Mouse (Mus musculus) cerebellum, adult 18-20 months (tissue): ENCODE data around the gene Ppp1r3d.
A peak's percentile ranks its signal among the peaks of the same experiment; 100 is the strongest.

ENCODE experiments used
- DNase-seq, 2 experiments: peaks; one replicate each; pipeline ENCODE4 v3.0.0; 2021

The Ppp1r3d gene

DNA sequence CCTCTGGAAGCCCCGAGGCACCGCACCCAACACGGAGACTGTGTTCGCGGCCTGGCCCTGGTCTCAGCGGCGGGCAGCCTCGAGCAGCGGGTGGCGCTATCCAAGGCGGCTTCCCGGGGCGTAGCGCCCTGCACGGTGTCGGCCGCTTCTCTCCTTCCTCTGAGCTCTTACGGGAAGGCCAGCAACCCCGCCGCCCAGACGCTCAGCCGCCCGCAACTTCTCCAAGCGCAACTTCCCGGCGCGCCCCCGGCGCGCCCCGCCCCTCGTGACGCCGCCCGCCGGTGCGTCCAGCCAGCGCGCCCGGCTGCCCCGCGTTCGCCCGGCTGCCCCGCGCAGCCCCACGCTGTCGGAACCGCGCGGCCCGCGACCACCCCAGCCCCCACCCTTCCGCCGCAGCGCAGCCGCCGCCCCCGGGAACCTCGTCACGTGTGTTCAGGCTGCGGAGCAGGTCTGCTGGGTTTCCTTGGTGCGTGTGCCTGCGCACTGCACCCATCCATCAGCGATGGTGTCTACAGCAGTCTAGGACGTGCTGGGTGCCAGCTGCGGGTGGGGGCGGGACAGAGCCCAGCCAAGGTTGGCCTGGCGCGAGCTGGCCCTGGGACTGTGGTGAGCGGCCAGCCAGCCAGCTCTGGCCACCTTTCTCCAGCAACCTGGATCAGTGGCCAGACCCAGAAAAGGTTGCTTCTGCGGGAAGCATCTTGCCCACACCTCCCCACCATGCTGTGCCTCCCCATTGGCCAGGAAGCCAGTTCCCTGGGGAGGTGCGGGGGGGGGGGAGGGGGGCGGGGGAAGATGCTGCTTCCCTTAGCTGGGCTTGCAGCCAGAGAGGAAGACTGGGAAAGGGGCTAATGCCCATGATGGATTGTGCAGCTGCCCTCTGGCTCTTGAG is at the start of gene Ppp1r3d, which contains the start of gene Fam217b:
Gene Ppp1r3d (minus strand): TSS at position 212 of the 889 bp plus-strand sequence.
Gene Fam217b (plus strand): TSS at position 264 of the 889 bp plus-strand sequence.
- peak; percentile 32 to 46 for DNase-seq

DNA sequence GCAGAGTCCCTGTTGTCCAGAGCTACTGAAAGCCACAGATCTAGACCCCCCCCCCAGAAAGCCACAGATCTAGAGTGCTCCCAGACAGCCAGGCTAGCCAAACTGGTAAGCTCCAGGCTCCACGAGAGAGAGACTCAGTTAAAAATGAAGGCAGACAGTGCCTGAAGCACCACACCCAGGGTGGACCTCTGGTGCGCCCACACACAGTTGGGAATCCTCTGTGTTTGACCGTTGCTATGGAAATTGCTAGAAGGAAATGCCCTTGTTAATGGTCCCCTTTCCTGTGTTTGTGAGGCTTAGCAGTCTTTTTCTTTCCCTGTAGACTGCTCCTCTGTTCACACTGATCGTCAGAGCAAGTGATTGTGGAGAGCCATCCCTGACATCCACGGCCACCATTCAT is 46.1 kb upstream of the Ppp1r3d start:
- no peak for DNase-seq

- no peak for DNase-seq
Measured at GRCm38 (mm10) chr2:178457414-178457813, 43.1 kb upstream of the Ppp1r3d start.

DNA sequence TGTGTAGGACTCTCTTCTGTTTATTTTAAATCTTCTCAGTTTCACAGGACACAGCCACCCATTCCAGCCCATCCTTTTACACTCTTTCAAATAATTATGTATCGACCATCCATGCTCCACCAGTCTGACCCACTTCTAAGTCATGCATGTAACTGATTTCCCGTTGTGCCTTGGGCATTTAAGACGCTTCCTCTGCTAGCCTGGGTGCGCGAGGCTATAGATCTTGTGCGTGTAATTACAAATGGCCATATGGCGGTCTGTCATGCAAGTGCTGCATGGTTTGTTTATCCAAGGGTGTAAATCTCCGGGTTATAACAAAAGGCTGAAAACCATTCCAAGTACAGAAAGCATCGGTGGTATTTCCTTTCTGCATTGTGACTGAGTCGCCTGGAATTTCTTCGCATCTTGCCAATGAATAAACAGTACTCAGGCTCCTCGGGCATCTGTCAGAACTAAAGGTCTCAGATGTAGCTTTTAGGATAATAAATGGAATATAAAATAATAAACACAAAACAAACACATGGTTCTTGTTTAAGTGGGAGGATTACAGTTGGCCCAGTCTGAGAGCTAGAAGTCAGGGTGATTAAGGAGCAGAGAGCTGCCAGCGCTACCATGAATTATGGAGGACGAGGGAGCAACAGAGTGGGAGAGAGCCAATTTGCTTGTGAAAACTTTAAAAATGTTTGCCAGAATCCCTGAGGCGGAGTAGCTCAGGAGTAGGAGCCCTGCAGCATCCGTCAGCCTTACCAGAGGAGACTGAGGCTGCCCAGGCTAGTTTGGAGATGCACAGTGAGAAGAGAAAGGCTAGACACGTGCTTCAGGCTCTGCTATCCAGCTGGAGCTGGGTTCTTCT is 40.6 kb upstream of the Ppp1r3d start:
- DNase-seq, result no peak

GRCm38 (mm10) chr2:178450961-178451360 is 36.7 kb upstream of the Ppp1r3d start:
- DNase-seq, result no peak

DNA sequence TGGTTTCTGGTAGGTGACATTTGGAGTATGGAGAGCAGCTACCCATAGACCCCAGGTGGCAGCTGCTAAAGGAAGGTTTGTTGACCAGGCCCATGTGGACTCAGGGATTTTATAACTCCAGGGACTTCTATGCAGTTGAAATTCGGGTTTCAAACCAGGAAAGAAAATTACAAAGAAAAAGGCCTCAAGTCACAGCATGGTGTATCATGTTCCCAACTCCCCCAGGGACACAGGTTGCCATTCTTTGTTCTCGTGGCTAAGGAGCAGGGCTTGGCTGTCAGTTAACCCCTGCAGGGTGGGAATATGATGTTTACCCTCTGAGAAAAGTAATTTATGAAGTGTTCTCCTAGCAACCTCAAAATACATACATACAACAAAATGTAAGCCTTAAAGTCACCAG is 36.0 kb upstream of the Ppp1r3d start:
- no peak for DNase-seq

DNA sequence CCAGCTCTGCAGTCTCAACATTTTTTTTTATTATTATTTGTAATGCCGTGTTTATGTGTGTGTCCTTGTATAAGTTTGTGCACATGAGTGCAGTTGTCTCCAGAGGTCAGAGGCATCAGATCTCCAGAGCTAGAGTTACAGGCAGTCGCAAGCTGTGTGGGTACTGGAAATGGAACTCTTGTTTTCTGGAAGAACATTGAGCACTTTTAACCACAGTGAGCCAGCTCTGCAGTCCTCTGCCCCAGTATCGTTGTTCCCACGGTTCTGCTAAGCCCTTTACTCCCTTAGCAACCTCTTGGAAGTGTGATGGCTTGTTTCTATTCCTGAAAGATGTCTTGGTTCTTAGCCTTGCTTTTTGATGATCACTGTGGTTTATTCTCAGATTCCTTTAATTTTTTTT is 35.1 kb upstream of the Ppp1r3d start:
- no peak for DNase-seq

DNA sequence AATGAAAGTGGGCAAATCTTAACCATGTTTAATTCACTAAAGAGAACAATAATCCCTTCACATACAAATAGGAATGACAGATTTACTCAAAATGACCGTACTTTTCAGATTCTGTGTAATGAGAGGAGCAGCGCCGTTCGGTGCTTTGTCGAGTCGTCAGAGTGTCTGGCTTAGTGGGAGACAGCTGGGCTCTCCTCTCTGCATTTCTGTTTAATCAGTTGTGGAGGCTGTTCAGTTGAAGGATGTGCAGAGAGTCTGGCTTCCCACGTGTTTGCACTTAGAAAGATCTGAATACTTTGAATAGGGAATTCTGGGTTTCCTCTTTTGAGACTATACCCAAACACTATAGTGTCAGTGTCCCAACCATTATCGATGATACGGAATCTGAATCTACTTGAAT is 23.0 kb upstream of the Ppp1r3d start:
- DNase-seq, result no peak

DNA sequence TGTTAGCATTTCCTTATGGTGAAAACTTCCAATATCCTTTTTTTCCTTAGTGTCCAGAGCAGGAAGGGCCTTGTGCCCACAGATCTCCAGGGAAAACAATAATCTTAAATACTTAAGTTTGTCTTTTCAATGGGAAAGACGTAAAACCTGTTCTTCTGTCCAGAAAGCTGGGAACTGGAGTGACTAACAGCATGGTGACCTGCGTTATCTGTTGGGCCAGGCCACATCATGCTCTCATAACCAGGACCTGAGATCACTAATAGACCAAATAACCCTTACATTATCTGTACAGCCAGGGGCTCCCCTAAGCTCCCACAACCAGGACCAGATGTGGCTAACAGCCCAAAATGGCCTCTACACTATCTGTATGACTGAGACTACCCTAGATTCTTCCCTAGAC is 19.6 kb upstream of the Ppp1r3d start:
- DNase-seq, result no peak

- DNase-seq, result no peak
Measured at GRCm38 (mm10) chr2:178433495-178433894, 19.2 kb upstream of the Ppp1r3d start.

DNA sequence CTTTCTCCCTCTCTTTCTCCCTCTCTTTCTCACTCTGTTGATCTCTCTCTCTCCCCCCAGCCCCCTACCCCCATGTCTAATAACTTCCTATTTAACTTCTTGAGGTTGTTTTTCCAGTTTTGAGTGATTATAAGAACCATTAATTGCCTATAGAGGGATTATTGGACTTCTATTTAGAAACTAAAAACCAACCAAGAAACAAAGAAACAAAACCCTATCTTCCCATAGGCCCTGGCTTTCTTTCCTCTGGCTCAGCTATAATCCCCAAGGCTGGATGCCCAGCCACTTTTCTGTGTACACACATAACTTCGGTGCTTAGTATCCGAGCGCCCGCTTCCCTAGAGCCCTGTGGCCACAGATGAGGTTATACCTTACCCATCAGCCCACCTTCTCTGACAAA is 16.0 kb upstream of the Ppp1r3d start, which contains the start of gene Cdh26:
Gene Cdh26 (plus strand): TSS at position 301 of the 400 bp plus-strand sequence.
- no peak for DNase-seq

- no peak for DNase-seq
Measured at GRCm38 (mm10) chr2:178429426-178429825, 15.2 kb upstream of the Ppp1r3d start.

DNA sequence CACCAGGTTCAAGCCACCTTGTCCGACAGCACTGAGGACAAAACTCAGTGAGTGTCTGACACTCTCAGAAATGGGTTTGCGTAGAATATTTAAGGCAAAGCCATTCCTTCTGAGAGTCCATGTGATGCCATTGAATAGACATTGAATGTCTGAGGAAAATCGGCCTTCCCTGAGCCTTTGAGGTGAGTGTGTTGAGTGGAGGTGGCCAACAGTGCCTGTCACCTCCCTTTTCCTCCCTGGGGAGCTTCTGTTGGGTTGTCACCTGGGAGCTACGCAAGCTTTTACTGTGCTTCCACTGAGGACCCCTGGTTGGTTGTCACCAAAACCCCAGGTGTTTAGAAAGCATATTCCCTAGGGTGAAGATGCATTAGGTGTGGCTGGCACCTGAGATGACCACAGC is 14.4 kb upstream of the Ppp1r3d start:
- DNase-seq, result no peak

GRCm38 (mm10) chr2:178428183-178428582 is 13.9 kb upstream of the Ppp1r3d start:
- no peak for DNase-seq

DNA sequence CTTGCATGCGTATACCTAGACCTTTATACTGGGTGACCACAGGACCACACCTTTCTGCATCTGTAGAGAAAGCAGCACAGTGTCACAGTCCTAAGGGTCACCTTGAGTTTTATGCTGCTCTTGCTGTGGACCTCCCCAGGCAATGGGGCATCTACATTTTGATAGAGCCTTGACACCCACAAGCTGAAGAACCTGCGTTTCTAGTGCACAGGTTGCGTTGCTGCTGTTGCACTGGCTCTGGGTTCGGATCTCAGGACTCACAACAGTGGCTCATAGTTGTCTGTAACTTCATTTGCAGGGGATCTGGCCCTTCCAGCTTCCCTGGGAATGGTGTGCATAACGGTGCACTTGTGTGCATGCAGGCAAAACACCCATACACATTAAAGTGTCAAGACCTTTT is 12.9 kb upstream of the Ppp1r3d start:
- DNase-seq, result no peak

GRCm38 (mm10) chr2:178426229-178426628 is 12.0 kb upstream of the Ppp1r3d start:
- no peak for DNase-seq

DNA sequence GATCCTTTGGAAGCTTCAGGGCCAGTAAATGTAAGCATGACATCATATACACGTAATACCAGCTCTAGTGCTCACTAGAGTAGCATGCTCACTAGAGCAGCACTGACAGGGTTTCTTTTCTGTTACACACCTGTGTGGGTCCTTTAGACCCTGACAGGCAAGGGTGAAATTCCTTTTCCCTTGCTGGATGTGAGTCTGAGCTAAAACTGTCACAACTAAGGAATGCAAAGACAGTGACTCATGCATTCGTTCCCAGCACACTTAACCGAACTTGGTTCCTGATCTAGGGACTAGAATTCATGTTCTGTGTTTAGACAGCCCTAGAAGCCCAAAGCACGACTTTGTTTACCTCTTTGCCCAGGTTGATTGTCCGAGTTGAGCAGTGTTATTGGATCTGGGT is 9.0 kb upstream of the Ppp1r3d start:
- DNase-seq, result no peak

DNA sequence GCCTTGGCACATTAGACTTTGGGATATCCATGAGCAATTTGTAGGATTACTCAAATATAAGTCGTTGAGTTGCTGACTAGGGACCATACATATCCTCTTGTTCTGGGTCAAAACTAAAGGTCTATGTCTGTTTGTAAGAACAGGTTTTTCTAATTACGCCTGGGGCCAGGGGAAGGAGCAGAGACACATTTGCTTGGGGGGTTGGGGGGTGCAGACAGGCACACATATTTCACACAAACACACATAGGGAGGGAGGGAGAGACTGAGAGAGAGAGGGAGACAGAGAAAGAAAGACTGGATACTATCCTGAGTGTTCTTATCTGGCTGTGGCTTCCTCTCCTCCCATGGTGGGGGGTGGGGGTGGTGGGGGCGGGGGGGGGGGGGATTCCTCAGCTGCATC is 7.9 kb upstream of the Ppp1r3d start:
- DNase-seq, result no peak

DNA sequence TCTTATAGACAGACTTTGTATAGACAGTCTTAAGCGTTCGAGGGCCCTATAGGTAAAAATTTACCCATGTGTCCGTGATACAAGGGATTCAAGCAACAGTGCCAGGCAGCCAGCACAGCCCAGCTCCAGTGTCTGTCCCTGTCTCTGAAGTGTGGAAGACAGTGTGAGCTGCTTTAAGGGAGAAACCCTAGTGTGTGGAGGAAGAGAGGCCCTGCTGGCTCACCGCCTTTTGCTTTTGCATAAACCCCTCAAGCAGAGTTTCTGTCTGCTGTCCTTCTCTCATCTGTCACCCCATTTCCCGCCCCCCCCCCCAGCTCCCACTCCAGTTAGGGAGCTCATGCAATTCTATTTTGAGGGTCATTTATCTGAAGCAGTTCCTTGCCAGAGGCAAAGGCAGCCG is 7.3 kb upstream of the Ppp1r3d start:
- no peak for DNase-seq

DNA sequence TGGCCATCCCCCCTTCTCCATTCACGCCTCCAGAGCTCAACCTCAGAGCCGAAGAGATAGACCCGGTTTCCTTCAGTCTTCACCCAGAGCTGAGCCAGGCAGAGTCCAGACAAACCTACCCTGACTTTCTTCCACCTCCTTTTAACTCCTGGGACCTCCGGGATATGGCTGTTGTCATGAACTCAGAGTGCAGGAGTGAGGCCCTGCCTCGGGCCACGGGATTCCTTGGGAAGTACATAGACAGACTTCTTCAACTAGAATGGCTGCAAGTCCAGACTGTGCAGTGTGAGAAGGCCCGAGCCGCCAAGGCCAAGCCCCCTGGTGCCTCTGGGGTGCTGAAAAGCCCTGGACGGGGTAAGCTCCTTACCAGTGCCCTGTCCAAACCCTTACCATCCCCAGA is 6.3 kb upstream of the Ppp1r3d start:
- DNase-seq, result no peak

DNA sequence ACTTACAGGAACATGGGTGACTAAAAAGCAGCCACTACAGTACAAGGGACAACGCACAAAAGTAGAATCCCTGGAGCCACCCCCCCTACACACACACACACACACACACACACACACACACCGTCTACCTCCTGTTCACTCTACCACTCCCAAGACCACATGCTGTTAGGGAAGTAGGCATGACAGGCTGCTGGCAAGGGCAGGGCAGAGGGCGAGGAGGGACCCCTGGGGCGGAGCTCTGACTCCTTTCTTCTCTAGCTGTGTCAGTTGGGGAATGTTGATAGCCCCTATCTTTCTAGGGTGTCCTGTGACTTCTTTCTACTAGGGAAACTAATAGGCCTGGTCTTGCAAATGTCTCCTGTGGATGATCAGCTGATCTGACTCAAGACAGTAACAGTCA is 2.7 kb upstream of the Ppp1r3d start:
- no peak for DNase-seq

DNA sequence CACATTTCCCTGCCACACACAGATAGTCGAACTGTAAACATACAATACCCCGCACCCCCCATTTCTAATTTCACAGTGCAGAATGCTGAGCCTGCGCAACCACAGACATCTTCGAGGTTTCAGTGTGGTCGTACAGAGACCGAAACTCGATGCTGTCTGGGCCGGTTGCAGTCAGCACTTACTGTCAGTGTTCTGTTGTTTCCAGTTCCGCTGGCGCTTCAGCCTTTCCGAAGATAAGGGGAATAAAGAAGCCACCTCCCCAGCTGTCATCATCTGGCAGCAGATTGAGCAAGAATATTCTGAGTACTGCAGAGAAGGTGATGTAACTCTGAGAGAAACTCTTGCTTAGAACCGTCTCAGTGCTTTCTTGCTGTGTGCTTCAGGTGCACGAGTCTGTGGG is 2.2 kb upstream of the Ppp1r3d start:
- no peak for DNase-seq

DNA sequence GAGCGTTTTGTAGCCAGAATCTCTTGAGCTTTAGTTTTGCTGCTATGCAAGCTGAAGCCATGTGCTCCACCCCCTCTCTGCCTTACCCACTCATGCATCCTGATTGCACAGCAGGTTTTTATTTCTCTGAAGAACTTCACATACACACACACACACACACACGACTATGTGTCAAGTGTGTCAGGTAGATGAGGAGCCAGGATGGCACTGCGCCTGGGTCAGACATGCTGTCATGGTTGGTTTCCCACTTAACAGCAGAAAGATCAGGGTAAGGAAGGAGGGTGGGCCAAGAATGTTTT is 827 bp upstream of the Ppp1r3d start:
- DNase-seq, result peak in 1 of 2 experiments; percentile 22
